16 mouse cellular contexts compared by ENCODE assay signal in genomic region chr1:151592085-151593017, GRCm38 (mm10). TPM values are rescaled to one million over a fixed set of nuclear protein-coding genes. Genes with fewer than 3 reads are reported as not detected.
DNase-seq lines count a peak whose midpoint lies in the region; ATAC-seq and TF ChIP-seq lines count a peak whose summit lies in the region.
"Had no signal": no experiment of that assay in that cellular context is flagged by ENCODE, and none has a peak within 500 bp of the region (broad histone marks: within the 10 kb centered on the region; RNA-seq: fewer than 3 reads in every experiment).

No protein-coding gene starts in this region.

- H3K9me3 ChIP-seq in heart, embryonic 12.5 days (replicated peaks), result no peaks in the 10 kb centered on the region
- H3K9me3 ChIP-seq in lung, embryonic 15.5 days, result no peaks in the 10 kb centered on the region
- H3K9me3 ChIP-seq in lung, postnatal 0 days (ENCODE audit: low read length), result no peaks in the 10 kb centered on the region
- no peaks in the 10 kb centered on the region for H3K9me3 ChIP-seq in neural tube, embryonic 14.5 days (ENCODE audit: control insufficient read depth, low read length)

- peak overlapping the region; percentile 35; the same call in 1 of the 2 replicates for H3K27ac ChIP-seq in heart, embryonic 12.5 days (ENCODE audit: poor library complexity, severe bottlenecking)
- no peak overlapping the region for H3K27ac ChIP-seq in lung, embryonic 15.5 days
- no peak overlapping the region for H3K27ac ChIP-seq in lung, postnatal 0 days (ENCODE audit: low read length)
- H3K27ac ChIP-seq in neural tube, embryonic 14.5 days (ENCODE audit: low read depth, low read length), result peak overlapping the region; percentile 55

- H3K4me2 ChIP-seq in heart, embryonic 12.5 days, result peak overlapping the region; percentile 49; the same call in 1 of the 2 replicates
- peak overlapping the region; percentile 10; the same call in 1 of the 2 replicates for H3K4me2 ChIP-seq in lung, embryonic 15.5 days
- H3K4me2 ChIP-seq in lung, postnatal 0 days (replicated peaks; ENCODE audit: low read depth, low read length), result no peak overlapping the region
- no peak overlapping the region for H3K4me2 ChIP-seq in neural tube, embryonic 14.5 days (ENCODE audit: low read depth, low read length)
- H3K4me2 ChIP-seq: lung, embryonic 14.5 days had no signal

- no peaks in the 10 kb centered on the region for H3K36me3 ChIP-seq in heart, embryonic 12.5 days
- no peaks in the 10 kb centered on the region for H3K36me3 ChIP-seq in lung, embryonic 15.5 days
- no peaks in the 10 kb centered on the region for H3K36me3 ChIP-seq in lung, postnatal 0 days (ENCODE audit: insufficient read depth, low read length)
- H3K36me3 ChIP-seq in neural tube, embryonic 14.5 days (ENCODE audit: control insufficient read depth, insufficient read depth, low read length), result no peaks in the 10 kb centered on the region

- no peaks in the 10 kb centered on the region for H3K27me3 ChIP-seq in heart, embryonic 12.5 days (replicated peaks)
- peaks cover 4% of the 10 kb centered on the region; the same call in 1 of the 2 replicates for H3K27me3 ChIP-seq in lung, embryonic 15.5 days
- no peaks in the 10 kb centered on the region for H3K27me3 ChIP-seq in lung, postnatal 0 days (replicated peaks; ENCODE audit: insufficient read depth, low read length)
- H3K27me3 ChIP-seq in neural tube, embryonic 14.5 days (ENCODE audit: control insufficient read depth, insufficient read depth, low read length), result no peaks in the 10 kb centered on the region

- WGBS in heart, embryonic 12.5 days, result 55% methylated on average over 13 of the region's 13 CpGs
- WGBS in lung, embryonic 15.5 days, result 60% methylated on average over 13 of the region's 13 CpGs
- 59% methylated on average over 13 of the region's 13 CpGs for WGBS in lung, postnatal 0 days
- WGBS in neural tube, embryonic 14.5 days, result 40% methylated on average over 13 of the region's 13 CpGs

- H3K9ac ChIP-seq in heart, embryonic 12.5 days, result no peak overlapping the region
- no peak overlapping the region for H3K9ac ChIP-seq in lung, embryonic 15.5 days
- no peak overlapping the region for H3K9ac ChIP-seq in lung, postnatal 0 days (replicated peaks; ENCODE audit: low read depth)
- no peak overlapping the region for H3K9ac ChIP-seq in neural tube, embryonic 14.5 days (replicated peaks; ENCODE audit: low read depth, low read length)
- H3K9ac ChIP-seq: lung, embryonic 14.5 days had no signal

- peaks cover 17% of the 10 kb centered on the region for H3K4me1 ChIP-seq in heart, embryonic 12.5 days (replicated peaks)
- peaks cover 10% of the 10 kb centered on the region for H3K4me1 ChIP-seq in lung, embryonic 15.5 days
- H3K4me1 ChIP-seq in lung, postnatal 0 days (ENCODE audit: insufficient read depth, low read depth, low read length), result no peaks in the 10 kb centered on the region
- peaks cover 6% of the 10 kb centered on the region; the same call in 1 of the 2 replicates for H3K4me1 ChIP-seq in neural tube, embryonic 14.5 days (ENCODE audit: control insufficient read depth, insufficient read depth, low read length)

- H3K4me3 ChIP-seq in heart, embryonic 12.5 days, result no peak overlapping the region
- H3K4me3 ChIP-seq in lung, embryonic 15.5 days, result no peak overlapping the region
- no peak overlapping the region for H3K4me3 ChIP-seq in lung, postnatal 0 days (ENCODE audit: low read depth, low read length)
- H3K4me3 ChIP-seq in neural tube, embryonic 14.5 days (ENCODE audit: low read depth, low read length), result no peak overlapping the region

- ATAC-seq in heart, embryonic 12.5 days (ENCODE audit: insufficient number of reproducible peaks, low FRiP score), result no peak
- no peak for ATAC-seq in lung, embryonic 15.5 days (ENCODE audit: borderline replicate concordance, extremely low read depth, low FRiP score, low TSS enrichment)
- no peak for ATAC-seq in lung, postnatal 0 days
- ATAC-seq in neural tube, embryonic 14.5 days (ENCODE audit: low read depth), result peak; percentile 83

- DNase-seq in heart, adult 9 months (ENCODE audit: low spot score in 2 of 2), result no peak
- no peak for DNase-seq in lung, postnatal 0 days (ENCODE audit: low spot score)
- DNase-seq in mesoderm, embryonic 11.5 days (ENCODE audit: low read depth, low spot score), result peak; percentile 21
- DNase-seq in lung, postnatal 36 days, result no peak
- no peak for DNase-seq in embryo, embryonic 9.5 days (ENCODE audit: extremely low spot score)
- DNase-seq: B cell, adult 2 months; cerebellum, adult 11-12 months; cerebellum, postnatal 36 days; gastrocnemius, postnatal 25 days; kidney, adult 9 months; layer of hippocampus, postnatal 36 days; left cerebral cortex, postnatal 4 days; lung, embryonic 14.5 days had no signal

- no peak for TF ChIP-seq EP300 in lung, postnatal 0 days (IDR thresholded peaks at IDR 0.05)

- TF ChIP-seq CTCF in lung, postnatal 0 days (IDR thresholded peaks at IDR 0.05), result no peak

RNA-seq across cellular contexts. Expression of gene Fam129a, which starts 21.4 kb away (rescaled TPM):
- polyA plus RNA-seq in heart, embryonic 12.5 days (2016; fragmentation: Nextera tagmentation; extraction: Ambion mirVana), result 4.3 and 4.4 TPM in 2 replicates
- polyA plus RNA-seq in lung, embryonic 15.5 days (2015; fragmentation: Nextera tagmentation; extraction: Ambion mirVana), result 10.4 and 11.4 TPM in 2 replicates
- polyA plus RNA-seq in lung, postnatal 0 days (2015; fragmentation: Nextera tagmentation; extraction: Ambion mirVana), result 12.9 and 13.1 TPM in 2 replicates
- 2.4 and 3.3 TPM in 2 replicates for polyA plus RNA-seq in neural tube, embryonic 14.5 days (2014; fragmentation: Nextera tagmentation; extraction: Ambion mirVana)

Comparison
In these comparisons a context has a peak if more than half of its experiments do, and no peak if none do; other contexts are left out.
1. H3K4me2 ChIP-seq: peak in heart, embryonic 12.5 days (single experiment) and lung, embryonic 15.5 days (single experiment); none in lung, postnatal 0 days (single experiment) and neural tube, embryonic 14.5 days (single experiment).
2. H3K27ac ChIP-seq: peak in heart, embryonic 12.5 days (single experiment) and neural tube, embryonic 14.5 days (single experiment); none in lung, embryonic 15.5 days (single experiment) and lung, postnatal 0 days (single experiment).